Mouse (Mus musculus) bone marrow, adult 2 months (tissue): ENCODE measurements around the gene Zdhhc11.

ENCODE experiments used
- CTCF ChIP-seq: fragments of 200-500 bp; IDR thresholded peaks from 2 replicates; pipeline ENCODE4 v1.5.1; 2011; ENCODE audit warnings: low read length, control low read depth; ENCODE audit not compliant: control insufficient read depth, insufficient read depth
- POLR2A ChIP-seq: fragments of 200-500 bp; IDR thresholded peaks from 2 replicates; pipeline ENCODE4 v1.6.1; 2011; ENCODE audit warnings: low read depth, mild to moderate bottlenecking, control low read depth, low read length, borderline replicate concordance; ENCODE audit not compliant: control insufficient read depth

DNA sequence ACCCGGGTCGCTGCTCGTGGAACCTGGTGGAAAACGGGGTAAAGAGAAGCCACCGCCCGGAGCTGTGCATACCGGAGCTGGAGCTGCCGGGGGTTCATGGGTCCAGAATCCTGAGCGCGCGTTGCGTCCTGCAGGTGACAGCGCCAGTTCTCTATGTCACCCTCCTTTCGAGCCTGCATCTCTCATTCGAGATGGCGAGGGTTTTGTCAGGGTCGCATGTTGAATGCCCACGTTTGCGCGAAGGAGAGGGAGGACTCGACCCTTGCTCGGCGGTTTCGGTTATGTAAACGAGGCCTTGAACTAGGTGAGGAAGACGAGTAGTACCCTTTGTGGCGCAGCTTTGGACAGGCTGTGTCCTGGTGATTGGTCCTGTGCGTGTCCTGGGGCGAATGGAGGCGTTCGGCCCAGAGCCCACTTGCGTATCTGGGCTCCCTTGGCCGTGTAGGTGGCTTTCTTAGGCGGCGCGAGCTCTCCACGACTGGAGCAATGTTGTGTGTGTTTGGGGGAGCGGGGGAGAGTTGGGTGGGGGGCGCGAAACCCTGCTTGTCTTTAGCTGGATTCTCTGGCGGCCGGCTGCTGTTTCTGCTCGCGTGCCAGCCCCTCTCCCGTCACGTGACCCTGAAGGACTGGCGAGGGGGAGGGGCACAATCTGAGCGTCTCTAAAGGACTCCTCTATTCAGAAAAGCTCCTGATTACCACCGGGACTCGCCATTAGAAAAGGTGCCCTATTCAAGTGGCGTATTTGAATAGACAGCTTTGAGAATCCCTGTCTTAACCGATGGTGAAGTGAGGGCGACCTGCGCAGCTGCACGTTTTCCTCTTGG lies 46.4 kb downstream of the Zdhhc11 start:
- no peak for TF ChIP-seq CTCF
- no peak for TF ChIP-seq POLR2A
